Comparison of ENCODE assay signal across 8 mouse cellular contexts in genomic region chr8:70329124-70329834, GRCm38 (mm10). TPM values are rescaled to one million over a fixed set of nuclear protein-coding genes. Genes with fewer than 3 reads are reported as not detected.
DNase-seq lines count a peak whose midpoint lies in the region; ATAC-seq and TF ChIP-seq lines count a peak whose summit lies in the region.

TSS of gene Gdf1 (plus strand) at chr8:70329817.

- H3K4me1 ChIP-seq in cortical plate, adult 2 months (ENCODE audit: control insufficient read depth, insufficient read depth, low read length) = 0 out of 2 replicates have a peak, but pooled peaks cover 2% of the 10 kb centered on the region
- peaks cover 32% of the 10 kb centered on the region for H3K4me1 ChIP-seq in hindbrain, embryonic 13.5 days (replicated peaks)
- peaks cover 27% of the 10 kb centered on the region for H3K4me1 ChIP-seq in midbrain, embryonic 11.5 days (ENCODE audit: control insufficient read depth, insufficient read depth, low read length)

- no peak within 1 kb of the TSS for H3K4me3 ChIP-seq in cortical plate, adult 2 months (ENCODE audit: insufficient read depth, low read length)
- 0 out of 2 replicates have a peak within 1 kb of the TSS, but pooled peaks have one; percentile 0 for H3K4me3 ChIP-seq in hindbrain, embryonic 13.5 days
- no peak within 1 kb of the TSS for H3K4me3 ChIP-seq in midbrain, embryonic 11.5 days (ENCODE audit: low read depth, low read length)

- 0 out of 2 replicates have a peak within 1 kb of the TSS, but pooled peaks have one; percentile 20 for H3K27ac ChIP-seq in cortical plate, adult 2 months (ENCODE audit: insufficient read depth, low read length)
- no peak within 1 kb of the TSS for H3K27ac ChIP-seq in hindbrain, embryonic 13.5 days
- no peak within 1 kb of the TSS for H3K27ac ChIP-seq in midbrain, embryonic 11.5 days (ENCODE audit: low read depth, low read length)

- H3K9ac ChIP-seq in hindbrain, embryonic 13.5 days = peak within 1 kb of the TSS; percentile 56
- peak within 1 kb of the TSS; percentile 44 for H3K9ac ChIP-seq in midbrain, embryonic 11.5 days (ENCODE audit: low read length)

- H3K36me3 ChIP-seq in hindbrain, embryonic 13.5 days = peaks cover 88% of the 10 kb centered on the region
- peaks cover 26% of the 10 kb centered on the region for H3K36me3 ChIP-seq in midbrain, embryonic 11.5 days (ENCODE audit: control insufficient read depth, insufficient read depth, low read length)

- H3K27me3 ChIP-seq in hindbrain, embryonic 13.5 days = peaks cover 15% of the 10 kb centered on the region; the same call in 1 of the 2 replicates
- H3K27me3 ChIP-seq in midbrain, embryonic 11.5 days (ENCODE audit: control insufficient read depth, insufficient read depth, low read length) = peaks cover 8% of the 10 kb centered on the region

- 30% methylated on average over 14 of the region's 14 CpGs for WGBS in hindbrain, embryonic 13.5 days
- 17% methylated on average over 14 of the region's 14 CpGs for WGBS in midbrain, embryonic 11.5 days

- H3K4me2 ChIP-seq in hindbrain, embryonic 13.5 days = peak within 1 kb of the TSS; percentile 29; the same call in 1 of the 2 replicates
- H3K4me2 ChIP-seq in midbrain, embryonic 11.5 days = peak within 1 kb of the TSS; percentile 32

- TF ChIP-seq POLR2A in cortical plate, adult 2 months (IDR thresholded peaks at IDR 0.05; ENCODE audit: extremely low read depth, insufficient read depth, low read length) = no peak

- ATAC-seq in hindbrain, embryonic 13.5 days (ENCODE audit: low FRiP score) = no peak
- 0 out of 2 replicates have a peak, but pooled peaks have one; percentile 23 for ATAC-seq in midbrain, embryonic 11.5 days (ENCODE audit: low FRiP score)

- no peak for TF ChIP-seq CTCF in cortical plate, adult 2 months (IDR thresholded peaks at IDR 0.05; ENCODE audit: extremely low read depth, insufficient read depth, low read length)

- H3K9me3 ChIP-seq in hindbrain, embryonic 13.5 days = no peaks in the 10 kb centered on the region
- H3K9me3 ChIP-seq in midbrain, embryonic 11.5 days (ENCODE audit: control insufficient read depth, low read length) = no peaks in the 10 kb centered on the region

- DNase-seq in kidney, postnatal 4 days = peak; percentile 31 to 47
- no peak for DNase-seq in kidney, postnatal 10 days
- no peak for DNase-seq in midbrain, embryonic 11.5 days (ENCODE audit: low spot score, missing footprints)
- DNase-seq in gastrocnemius, postnatal 4 days (ENCODE audit: low spot score in 2 of 2) = no peak
- no peak for DNase-seq in frontal cortex, postnatal 14 days (ENCODE audit: low spot score in 2 of 2)
- no peak for DNase-seq in gastrocnemius, adult 18-20 months (ENCODE audit: low spot score)

RNA-seq across cellular contexts. Expression of gene Gdf1, which starts in this region (rescaled TPM):
- 41.4 and 42.7 TPM in 2 replicates for polyA plus RNA-seq in cortical plate, adult 2 months (2012; rRNA removed)
- polyA plus RNA-seq in hindbrain, embryonic 13.5 days (2015; fragmentation: Nextera tagmentation; extraction: Ambion mirVana) = 1.2 and 2.6 TPM in 2 replicates
- polyA plus RNA-seq in midbrain, embryonic 11.5 days (2014; fragmentation: Nextera tagmentation; extraction: Ambion mirVana) = 0.43 and 1.3 TPM in 2 replicates
- total RNA-seq in gastrocnemius, postnatal 4 days (2021) = 1 to 10 TPM; 3.5 to 4.0 TPM
- 1 to 10 TPM; 1.9 to 2.1 TPM for total RNA-seq in gastrocnemius, adult 18-20 months (2021)

Comparison
In these comparisons a context has a peak if more than half of its experiments do, and no peak if none do; other contexts are left out.
1. RNA of gene Gdf1 (polyA plus RNA-seq): 41.4 to 42.7 TPM in cortical plate, adult 2 months; 1.2 to 2.6 TPM in hindbrain, embryonic 13.5 days and 0.43 to 1.3 TPM in midbrain, embryonic 11.5 days; every median in the first group is over 10 times any median in the second.
2. DNase-seq: peak in kidney, postnatal 4 days (2 of 2); none in kidney, postnatal 10 days (single experiment), midbrain, embryonic 11.5 days (single experiment), gastrocnemius, postnatal 4 days (0 of 2), frontal cortex, postnatal 14 days (0 of 2) and gastrocnemius, adult 18-20 months (single experiment).